Mouse (Mus musculus): ENCODE data around the gene Gpr82.

Gene Gpr82

GRCm38 (mm10) chrX:13661063-13661462 is at the start of gene Gpr82:
Gpr82 (plus strand) TSS chrX:13661363.
- Histone ChIP-seq H3K27me3 (ENCODE audit: insufficient read depth, low read length) (no peaks in the 10 kb centered on the region), H3K9me3 (ENCODE audit: low read length) (no peaks in the 10 kb centered on the region), H3K4me3 (replicated peaks; ENCODE audit: low read length) (no peak within 1 kb of the TSS), H3K36me3 (ENCODE audit: insufficient read depth, low read length) (no peaks in the 10 kb centered on the region), H3K4me1 (replicated peaks; ENCODE audit: low read depth, low read length) (no peaks in the 10 kb centered on the region)
- TF ChIP-seq CTCF (conservative IDR thresholded peaks at IDR 0.05; ENCODE audit: low read length) = no peak
- TF ChIP-seq POU5F1 (IDR thresholded peaks at IDR 0.05; ENCODE audit: borderline replicate concordance, low read length) = no peak
- TF ChIP-seq NANOG (IDR thresholded peaks at IDR 0.05; ENCODE audit: borderline replicate concordance, low read length) = no peak

- Histone ChIP-seq H3K36me3 (ENCODE audit: insufficient read depth, low read length) (no peaks in the 10 kb centered on the region), H3K9me3 (ENCODE audit: low read length) (no peaks in the 10 kb centered on the region), H3K27me3 (ENCODE audit: insufficient read depth, low read length) (no peaks in the 10 kb centered on the region), H3K4me3 (replicated peaks; ENCODE audit: low read length) (no peak overlapping the region), H3K4me1 (replicated peaks; ENCODE audit: low read depth, low read length) (no peaks in the 10 kb centered on the region)
- TF ChIP-seq CTCF (conservative IDR thresholded peaks at IDR 0.05; ENCODE audit: low read length) (no peak), NANOG (IDR thresholded peaks at IDR 0.05; ENCODE audit: borderline replicate concordance, low read length) (no peak), POU5F1 (IDR thresholded peaks at IDR 0.05; ENCODE audit: borderline replicate concordance, low read length) (no peak)
Observed at GRCm38 (mm10) chrX:13612115-13612514, 49.0 kb upstream of the Gpr82 start.

- Histone ChIP-seq H3K4me1 (replicated peaks; ENCODE audit: low read depth, low read length) (no peaks in the 10 kb centered on the region), H3K36me3 (ENCODE audit: insufficient read depth, low read length) (no peaks in the 10 kb centered on the region)
- TF ChIP-seq CTCF (conservative IDR thresholded peaks at IDR 0.05; ENCODE audit: low read length) = no peak
- TF ChIP-seq POU5F1 (IDR thresholded peaks at IDR 0.05; ENCODE audit: borderline replicate concordance, low read length) = no peak
- TF ChIP-seq NANOG (IDR thresholded peaks at IDR 0.05; ENCODE audit: borderline replicate concordance, low read length) = no peak
Observed at GRCm38 (mm10) chrX:13616726-13617125, 44.4 kb upstream of the Gpr82 start.

GRCm38 (mm10) chrX:13617294-13617693 is 43.9 kb upstream of the Gpr82 start:
- TF ChIP-seq NANOG (IDR thresholded peaks at IDR 0.05; ENCODE audit: borderline replicate concordance, low read length) = no peak
- no peak for TF ChIP-seq CTCF (conservative IDR thresholded peaks at IDR 0.05; ENCODE audit: low read length)
- TF ChIP-seq POU5F1 (IDR thresholded peaks at IDR 0.05; ENCODE audit: borderline replicate concordance, low read length) = no peak
- Histone ChIP-seq H3K4me3 (replicated peaks; ENCODE audit: low read length) (no peak overlapping the region), H3K4me1 (replicated peaks; ENCODE audit: low read depth, low read length) (no peaks in the 10 kb centered on the region), H3K9me3 (ENCODE audit: low read length) (no peaks in the 10 kb centered on the region), H3K36me3 (ENCODE audit: insufficient read depth, low read length) (no peaks in the 10 kb centered on the region), H3K27me3 (ENCODE audit: insufficient read depth, low read length) (no peaks in the 10 kb centered on the region)

More at GRCm38 (mm10) chrX:13616726-13617125, 44.4 kb upstream of the Gpr82 start:
- no peaks in the 10 kb centered on the region for H3K27me3 ChIP-seq (ENCODE audit: insufficient read depth, low read length)
- no peak overlapping the region for H3K4me3 ChIP-seq (replicated peaks; ENCODE audit: low read length)
- H3K9me3 ChIP-seq (ENCODE audit: low read length) = no peaks in the 10 kb centered on the region

GRCm38 (mm10) chrX:13618476-13618875 is 42.7 kb upstream of the Gpr82 start:
- Histone ChIP-seq H3K4me1 (replicated peaks; ENCODE audit: low read depth, low read length) (no peaks in the 10 kb centered on the region), H3K36me3 (ENCODE audit: insufficient read depth, low read length) (no peaks in the 10 kb centered on the region), H3K9me3 (ENCODE audit: low read length) (no peaks in the 10 kb centered on the region), H3K4me3 (replicated peaks; ENCODE audit: low read length) (no peak overlapping the region), H3K27me3 (ENCODE audit: insufficient read depth, low read length) (no peaks in the 10 kb centered on the region)
- TF ChIP-seq NANOG (IDR thresholded peaks at IDR 0.05; ENCODE audit: borderline replicate concordance, low read length) = no peak
- no peak for TF ChIP-seq POU5F1 (IDR thresholded peaks at IDR 0.05; ENCODE audit: borderline replicate concordance, low read length)
- TF ChIP-seq CTCF (conservative IDR thresholded peaks at IDR 0.05; ENCODE audit: low read length) = no peak

GRCm38 (mm10) chrX:13621473-13621872 is 39.7 kb upstream of the Gpr82 start:
- Histone ChIP-seq H3K4me3 (replicated peaks; ENCODE audit: low read length) (no peak overlapping the region), H3K36me3 (ENCODE audit: insufficient read depth, low read length) (no peaks in the 10 kb centered on the region), H3K9me3 (ENCODE audit: low read length) (no peaks in the 10 kb centered on the region), H3K27me3 (ENCODE audit: insufficient read depth, low read length) (no peaks in the 10 kb centered on the region), H3K4me1 (replicated peaks; ENCODE audit: low read depth, low read length) (no peaks in the 10 kb centered on the region)
- no peak for TF ChIP-seq NANOG (IDR thresholded peaks at IDR 0.05; ENCODE audit: borderline replicate concordance, low read length)
- no peak for TF ChIP-seq CTCF (conservative IDR thresholded peaks at IDR 0.05; ENCODE audit: low read length)
- TF ChIP-seq POU5F1 (IDR thresholded peaks at IDR 0.05; ENCODE audit: borderline replicate concordance, low read length) = no peak

- H3K27me3 ChIP-seq (ENCODE audit: insufficient read depth, low read length) = no peaks in the 10 kb centered on the region
- H3K4me1 ChIP-seq (replicated peaks; ENCODE audit: low read depth, low read length) = no peaks in the 10 kb centered on the region
- no peak overlapping the region for H3K4me3 ChIP-seq (replicated peaks; ENCODE audit: low read length)
- no peak for TF ChIP-seq CTCF (conservative IDR thresholded peaks at IDR 0.05; ENCODE audit: low read length)
- TF ChIP-seq POU5F1 (IDR thresholded peaks at IDR 0.05; ENCODE audit: borderline replicate concordance, low read length) = no peak
- TF ChIP-seq NANOG (IDR thresholded peaks at IDR 0.05; ENCODE audit: borderline replicate concordance, low read length) = no peak
- H3K36me3 ChIP-seq (ENCODE audit: insufficient read depth, low read length) = no peaks in the 10 kb centered on the region
- no peaks in the 10 kb centered on the region for H3K9me3 ChIP-seq (ENCODE audit: low read length)
Observed at GRCm38 (mm10) chrX:13622654-13623053, 38.5 kb upstream of the Gpr82 start.

- H3K4me3 ChIP-seq (replicated peaks; ENCODE audit: low read length) = no peak within 1 kb of the TSS
- H3K4me1 ChIP-seq (replicated peaks; ENCODE audit: low read depth, low read length) = no peaks in the 10 kb centered on the region
- no peaks in the 10 kb centered on the region for H3K27me3 ChIP-seq (ENCODE audit: insufficient read depth, low read length)
- H3K36me3 ChIP-seq (ENCODE audit: insufficient read depth, low read length) = no peaks in the 10 kb centered on the region
- H3K9me3 ChIP-seq (ENCODE audit: low read length) = no peaks in the 10 kb centered on the region
- TF ChIP-seq POU5F1 (IDR thresholded peaks at IDR 0.05; ENCODE audit: borderline replicate concordance, low read length) (no peak), NANOG (IDR thresholded peaks at IDR 0.05; ENCODE audit: borderline replicate concordance, low read length) (no peak), CTCF (conservative IDR thresholded peaks at IDR 0.05; ENCODE audit: low read length) (no peak)
Observed at GRCm38 (mm10) chrX:13631599-13632283, 29.4 kb upstream of the Gpr82 start, which contains the start of gene Gpr34. Gpr34 (plus strand) TSS chrX:13632089.

GRCm38 (mm10) chrX:13636398-13636797 is 24.8 kb upstream of the Gpr82 start:
- no peaks in the 10 kb centered on the region for H3K27me3 ChIP-seq (ENCODE audit: insufficient read depth, low read length)

More at GRCm38 (mm10) chrX:13636398-13636797, 24.8 kb upstream of the Gpr82 start:
- Histone ChIP-seq H3K36me3 (ENCODE audit: insufficient read depth, low read length) (no peaks in the 10 kb centered on the region), H3K4me1 (replicated peaks; ENCODE audit: low read depth, low read length) (no peaks in the 10 kb centered on the region), H3K9me3 (ENCODE audit: low read length) (no peaks in the 10 kb centered on the region), H3K4me3 (replicated peaks; ENCODE audit: low read length) (no peak overlapping the region)
- no peak for TF ChIP-seq NANOG (IDR thresholded peaks at IDR 0.05; ENCODE audit: borderline replicate concordance, low read length)
- no peak for TF ChIP-seq CTCF (conservative IDR thresholded peaks at IDR 0.05; ENCODE audit: low read length)
- TF ChIP-seq POU5F1 (IDR thresholded peaks at IDR 0.05; ENCODE audit: borderline replicate concordance, low read length) = no peak

Data from E14TG2a.4 (cell line).